Mouse (Mus musculus): ENCODE measurements at regions not wholly inside any gene's neighbourhood (a gene's known extent, or its start where the extent isn't known, plus 50 kb on each side); places are given as distances from the start of the nearest gene placed in this dataset.

DNA sequence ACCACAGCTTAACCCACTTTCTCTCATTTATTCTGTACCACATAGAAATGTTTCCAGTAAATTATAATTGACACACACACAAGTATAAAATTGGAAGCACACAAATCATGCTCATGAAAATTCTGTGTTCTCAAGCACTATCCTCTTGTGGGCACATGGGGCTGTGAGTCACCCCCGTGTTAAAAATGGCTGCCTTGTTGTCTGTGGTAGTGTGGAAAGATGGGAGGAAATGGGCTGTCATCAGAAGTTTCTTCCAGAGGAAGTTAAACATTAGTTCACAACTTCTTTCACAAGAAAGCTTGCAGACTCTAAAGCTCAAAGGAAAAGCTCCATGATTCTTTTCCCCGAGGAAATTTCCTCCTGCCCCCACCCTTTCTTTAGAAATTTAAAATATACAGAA, 329.5 kb upstream of the Hnrnpa3 start:
- H3K27ac ChIP-seq (ENCODE audit: low read length): no peak overlapping the region
- H3K4me1 ChIP-seq (replicated peaks; ENCODE audit: control insufficient read depth, insufficient read depth, low read length): no peaks in the 10 kb centered on the region
- no peak overlapping the region for H3K4me3 ChIP-seq (replicated peaks; ENCODE audit: low read length)
- no peak overlapping the region for H3K9ac ChIP-seq (replicated peaks; ENCODE audit: low read depth, low read length)
- 93% methylated on average over 2 of the region's 2 CpGs for WGBS
- no peaks in the 10 kb centered on the region for H3K9me3 ChIP-seq (ENCODE audit: control insufficient read depth, low read length)
- H3K27me3 ChIP-seq (replicated peaks; ENCODE audit: control insufficient read depth, insufficient read depth, low read length): no peaks in the 10 kb centered on the region
- H3K4me2 ChIP-seq (ENCODE audit: low read length): no peak overlapping the region
- no peak for ATAC-seq
- H3K36me3 ChIP-seq (ENCODE audit: control insufficient read depth, insufficient read depth): no peaks in the 10 kb centered on the region

DNA sequence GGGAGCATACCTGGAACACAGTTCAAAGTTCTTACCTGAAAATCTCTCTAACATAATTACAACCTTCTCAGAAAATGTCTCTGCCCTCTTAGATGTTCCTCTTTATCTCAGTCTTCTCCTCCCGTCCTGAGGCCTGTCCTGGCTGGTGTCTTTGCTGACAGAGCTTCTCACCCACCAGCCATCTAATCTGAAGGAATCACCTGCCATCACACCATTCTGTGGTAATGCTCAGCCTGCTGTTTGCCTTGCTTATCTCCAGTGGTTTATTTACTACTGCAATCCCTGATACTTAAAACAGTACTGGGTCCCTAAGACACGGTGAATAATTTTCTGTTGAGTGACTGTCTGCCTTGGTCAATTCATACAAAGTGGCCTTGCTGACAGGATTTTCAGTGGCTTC, 317.8 kb upstream of the Hnrnpa3 start:
- Histone ChIP-seq H3K27me3 (replicated peaks; ENCODE audit: control insufficient read depth, insufficient read depth, low read length) (no peaks in the 10 kb centered on the region), H3K4me2 (ENCODE audit: low read length) (no peak overlapping the region), H3K9me3 (ENCODE audit: control insufficient read depth, low read length) (no peaks in the 10 kb centered on the region), H3K4me3 (replicated peaks; ENCODE audit: low read length) (no peak overlapping the region), H3K27ac (ENCODE audit: low read length) (no peak overlapping the region), H3K4me1 (replicated peaks; ENCODE audit: control insufficient read depth, insufficient read depth, low read length) (no peaks in the 10 kb centered on the region), H3K9ac (replicated peaks; ENCODE audit: low read depth, low read length) (no peak overlapping the region), H3K36me3 (ENCODE audit: control insufficient read depth, insufficient read depth) (no peaks in the 10 kb centered on the region)
- WGBS: 89% methylated on average over 2 of the region's 2 CpGs
- ATAC-seq: no peak

DNA sequence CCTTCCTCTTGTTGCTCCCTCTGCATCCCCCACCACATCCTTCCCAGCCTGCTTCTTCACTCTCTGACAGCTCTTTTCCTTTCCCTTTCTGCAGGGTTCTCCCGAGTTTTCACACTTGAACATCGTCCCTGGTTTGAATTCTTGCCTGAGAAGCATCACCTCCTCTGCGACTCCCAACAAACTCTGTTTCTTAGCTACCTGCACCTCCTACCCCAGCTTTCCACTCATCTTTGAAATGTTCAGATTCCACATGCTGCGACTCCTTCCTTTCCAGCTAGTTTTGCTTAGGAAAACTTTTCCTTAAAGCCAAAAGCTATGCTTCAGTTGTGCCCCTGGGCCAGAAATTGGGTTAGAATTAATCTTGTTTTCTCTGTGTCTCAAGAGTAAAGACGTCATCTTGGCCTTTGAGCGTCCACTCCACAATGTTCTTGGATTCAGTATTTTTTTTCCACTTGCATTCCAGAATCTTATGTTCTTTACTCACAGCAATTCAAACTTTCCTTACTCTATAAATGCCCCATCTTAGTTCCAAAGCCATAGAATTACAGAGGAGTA, 317.3 kb upstream of the Hnrnpa3 start:
- 84% methylated on average over 6 of the region's 6 CpGs for WGBS
- H3K4me2 ChIP-seq (ENCODE audit: low read length): no peak overlapping the region
- no peak for ATAC-seq
- H3K36me3 ChIP-seq (ENCODE audit: control insufficient read depth, insufficient read depth): no peaks in the 10 kb centered on the region
- no peaks in the 10 kb centered on the region for H3K4me1 ChIP-seq (replicated peaks; ENCODE audit: control insufficient read depth, insufficient read depth, low read length)
- no peak overlapping the region for H3K27ac ChIP-seq (ENCODE audit: low read length)
- H3K9me3 ChIP-seq (ENCODE audit: control insufficient read depth, low read length): no peaks in the 10 kb centered on the region
- H3K4me3 ChIP-seq (replicated peaks; ENCODE audit: low read length): no peak overlapping the region
- no peak overlapping the region for H3K9ac ChIP-seq (replicated peaks; ENCODE audit: low read depth, low read length)
- no peaks in the 10 kb centered on the region for H3K27me3 ChIP-seq (replicated peaks; ENCODE audit: control insufficient read depth, insufficient read depth, low read length)

DNA sequence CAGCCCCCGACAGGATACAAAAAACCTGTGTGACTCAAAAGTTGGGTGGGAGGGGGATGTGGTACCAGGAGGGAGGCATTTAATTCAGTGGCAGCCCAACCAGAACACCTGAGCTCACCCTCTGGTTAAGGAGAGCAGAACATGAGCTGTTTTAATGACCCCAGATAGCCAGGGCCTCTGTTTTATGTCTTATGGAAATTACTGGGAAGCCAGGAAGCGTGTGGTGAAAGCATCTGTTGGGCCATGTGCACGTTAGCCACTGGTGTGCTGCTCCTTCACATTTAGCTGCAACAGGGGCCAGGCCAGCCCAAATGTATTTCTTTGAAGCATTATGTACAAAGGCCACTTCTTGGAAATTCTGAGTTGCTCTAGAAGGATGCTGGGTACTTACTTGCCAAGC, 308.2 kb upstream of the Hnrnpa3 start:
- no peaks in the 10 kb centered on the region for H3K9me3 ChIP-seq (ENCODE audit: control insufficient read depth, low read length)
- H3K36me3 ChIP-seq (ENCODE audit: control insufficient read depth, insufficient read depth): no peaks in the 10 kb centered on the region
- H3K27ac ChIP-seq (ENCODE audit: low read length): no peak overlapping the region
- H3K27me3 ChIP-seq (replicated peaks; ENCODE audit: control insufficient read depth, insufficient read depth, low read length): no peaks in the 10 kb centered on the region
- ATAC-seq: no peak
- no peak overlapping the region for H3K9ac ChIP-seq (replicated peaks; ENCODE audit: low read depth, low read length)
- H3K4me1 ChIP-seq (replicated peaks; ENCODE audit: control insufficient read depth, insufficient read depth, low read length): peaks cover 15% of the 10 kb centered on the region
- H3K4me3 ChIP-seq (replicated peaks; ENCODE audit: low read length): no peak overlapping the region
- 76% methylated on average over 3 of the region's 3 CpGs for WGBS
- H3K4me2 ChIP-seq (ENCODE audit: low read length): no peak overlapping the region

DNA sequence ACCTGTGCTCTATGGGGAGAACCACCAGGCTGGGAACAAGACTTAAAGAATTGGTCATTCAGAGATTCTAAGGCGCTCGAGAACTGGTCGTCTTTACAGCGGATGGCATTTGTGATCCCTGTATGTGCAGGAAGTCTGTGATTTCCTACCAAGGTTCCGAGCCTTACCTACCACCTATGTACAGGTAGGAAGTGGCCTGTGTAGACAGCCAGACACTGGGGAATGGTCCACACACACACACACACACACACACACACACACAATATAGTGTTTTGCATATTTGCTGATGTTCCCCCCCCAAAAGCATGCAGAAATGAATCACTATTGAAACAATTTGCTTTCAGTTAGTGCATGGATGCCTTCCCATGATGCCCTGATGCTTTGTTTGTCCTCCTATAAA, 307.1 kb upstream of the Hnrnpa3 start:
- H3K27ac ChIP-seq (ENCODE audit: low read length): no peak overlapping the region

DNA sequence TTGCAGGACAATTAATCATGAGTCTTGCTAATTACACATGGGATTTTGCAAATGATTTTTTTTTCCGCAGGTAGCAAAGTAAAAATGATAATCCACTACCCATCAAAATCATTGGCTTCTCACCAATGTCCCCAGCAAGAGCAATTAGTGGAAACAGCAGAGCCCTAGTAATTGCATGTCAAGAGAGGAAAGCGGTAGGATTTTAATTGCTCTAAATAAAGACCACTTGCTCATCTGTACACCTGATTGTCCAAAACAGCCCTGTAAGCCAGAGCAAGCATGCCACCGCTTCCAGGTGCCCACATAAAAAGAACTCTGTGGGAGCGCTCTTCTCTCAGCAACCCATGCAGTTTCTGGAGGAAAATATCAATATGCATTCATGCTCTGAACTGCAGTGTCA, 306.5 kb upstream of the Hnrnpa3 start:
- Histone ChIP-seq H3K4me2 (ENCODE audit: low read length) (no peak overlapping the region), H3K9me3 (ENCODE audit: control insufficient read depth, low read length) (no peaks in the 10 kb centered on the region), H3K9ac (replicated peaks; ENCODE audit: low read depth, low read length) (no peak overlapping the region), H3K27me3 (replicated peaks; ENCODE audit: control insufficient read depth, insufficient read depth, low read length) (no peaks in the 10 kb centered on the region), H3K36me3 (ENCODE audit: control insufficient read depth, insufficient read depth) (no peaks in the 10 kb centered on the region), H3K4me3 (replicated peaks; ENCODE audit: low read length) (no peak overlapping the region), H3K4me1 (replicated peaks; ENCODE audit: control insufficient read depth, insufficient read depth, low read length) (peaks cover 15% of the 10 kb centered on the region), H3K27ac (ENCODE audit: low read length) (no peak overlapping the region)
- no peak for ATAC-seq
- WGBS: 31% methylated on average over 4 of the region's 4 CpGs

More for the DNA sequence above, 307.1 kb upstream of the Hnrnpa3 start:
- Histone ChIP-seq H3K4me2 (ENCODE audit: low read length) (no peak overlapping the region), H3K9me3 (ENCODE audit: control insufficient read depth, low read length) (no peaks in the 10 kb centered on the region), H3K9ac (replicated peaks; ENCODE audit: low read depth, low read length) (no peak overlapping the region), H3K4me1 (replicated peaks; ENCODE audit: control insufficient read depth, insufficient read depth, low read length) (peaks cover 15% of the 10 kb centered on the region), H3K4me3 (replicated peaks; ENCODE audit: low read length) (no peak overlapping the region), H3K36me3 (ENCODE audit: control insufficient read depth, insufficient read depth) (no peaks in the 10 kb centered on the region), H3K27me3 (replicated peaks; ENCODE audit: control insufficient read depth, insufficient read depth, low read length) (no peaks in the 10 kb centered on the region)
- WGBS: 80% methylated on average over 5 of the region's 5 CpGs
- no peak for ATAC-seq

DNA sequence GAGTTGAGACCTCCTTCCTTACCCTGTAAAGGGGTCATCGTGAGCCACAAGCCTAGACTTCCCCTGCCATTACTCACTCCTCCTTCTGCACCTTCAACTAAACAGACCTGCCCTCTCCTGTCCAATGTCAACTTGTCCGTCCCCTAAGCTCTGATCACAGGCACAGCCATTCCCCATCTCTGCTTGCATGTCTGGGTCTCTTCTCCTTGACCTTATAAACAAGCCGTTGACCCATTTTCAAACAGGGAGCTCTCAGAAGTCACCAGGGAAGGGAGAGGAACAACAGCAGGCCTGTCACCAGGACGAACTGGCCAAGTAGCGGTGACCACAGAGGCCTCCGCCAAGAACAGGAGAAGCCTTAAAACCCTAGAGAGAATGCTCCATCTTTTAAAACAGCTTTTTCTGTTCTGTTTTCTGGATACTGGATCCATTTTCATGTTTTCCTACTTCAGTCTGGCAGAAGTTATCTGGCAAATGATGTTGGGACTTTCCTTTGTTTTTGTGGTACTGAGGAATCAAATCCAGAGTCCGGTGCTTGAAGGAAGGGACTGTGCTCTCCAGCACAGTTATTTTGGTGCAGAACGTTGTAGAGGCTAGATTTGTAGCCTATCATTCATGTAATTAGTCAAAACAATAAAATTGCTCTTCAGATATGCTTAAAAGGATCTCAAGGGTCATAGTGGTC, 302.2 kb upstream of the Hnrnpa3 start:
- Histone ChIP-seq H3K9ac (replicated peaks; ENCODE audit: low read depth, low read length) (no peak overlapping the region), H3K9me3 (ENCODE audit: control insufficient read depth, low read length) (no peaks in the 10 kb centered on the region), H3K27ac (ENCODE audit: low read length) (no peak overlapping the region), H3K4me2 (ENCODE audit: low read length) (no peak overlapping the region), H3K36me3 (ENCODE audit: control insufficient read depth, insufficient read depth) (no peaks in the 10 kb centered on the region), H3K4me1 (replicated peaks; ENCODE audit: control insufficient read depth, insufficient read depth, low read length) (peaks cover 15% of the 10 kb centered on the region), H3K4me3 (replicated peaks; ENCODE audit: low read length) (no peak overlapping the region), H3K27me3 (replicated peaks; ENCODE audit: control insufficient read depth, insufficient read depth, low read length) (no peaks in the 10 kb centered on the region)
- ATAC-seq: no peak
- 86% methylated on average over 8 of the region's 8 CpGs for WGBS

DNA sequence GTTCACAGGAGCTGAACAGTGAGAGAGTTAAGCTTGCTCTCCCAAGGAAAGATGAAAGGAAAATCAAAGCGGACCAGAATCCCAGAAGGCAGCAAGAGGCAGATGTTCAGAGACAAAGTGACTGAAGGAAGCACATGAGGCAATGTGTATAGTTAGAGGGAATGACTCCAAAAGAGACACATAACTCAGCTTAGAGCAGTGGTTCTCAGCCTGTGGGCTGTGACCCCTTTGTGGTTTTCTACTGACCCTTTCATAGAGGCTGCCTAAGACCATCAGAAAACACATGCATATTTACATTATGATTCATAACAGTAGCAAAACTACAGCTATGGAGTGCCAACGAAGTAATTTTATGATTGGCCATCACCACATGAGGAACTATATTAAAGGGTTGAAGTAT, 301.5 kb upstream of the Hnrnpa3 start:
- Histone ChIP-seq H3K27me3 (replicated peaks; ENCODE audit: control insufficient read depth, insufficient read depth, low read length) (no peaks in the 10 kb centered on the region), H3K9me3 (ENCODE audit: control insufficient read depth, low read length) (no peaks in the 10 kb centered on the region), H3K36me3 (ENCODE audit: control insufficient read depth, insufficient read depth) (no peaks in the 10 kb centered on the region), H3K9ac (replicated peaks; ENCODE audit: low read depth, low read length) (no peak overlapping the region), H3K27ac (ENCODE audit: low read length) (no peak overlapping the region), H3K4me1 (replicated peaks; ENCODE audit: control insufficient read depth, insufficient read depth, low read length) (peaks cover 12% of the 10 kb centered on the region), H3K4me3 (replicated peaks; ENCODE audit: low read length) (no peak overlapping the region), H3K4me2 (ENCODE audit: low read length) (no peak overlapping the region)
- ATAC-seq: no peak
- WGBS: 79% methylated on average over 2 of the region's 2 CpGs

DNA sequence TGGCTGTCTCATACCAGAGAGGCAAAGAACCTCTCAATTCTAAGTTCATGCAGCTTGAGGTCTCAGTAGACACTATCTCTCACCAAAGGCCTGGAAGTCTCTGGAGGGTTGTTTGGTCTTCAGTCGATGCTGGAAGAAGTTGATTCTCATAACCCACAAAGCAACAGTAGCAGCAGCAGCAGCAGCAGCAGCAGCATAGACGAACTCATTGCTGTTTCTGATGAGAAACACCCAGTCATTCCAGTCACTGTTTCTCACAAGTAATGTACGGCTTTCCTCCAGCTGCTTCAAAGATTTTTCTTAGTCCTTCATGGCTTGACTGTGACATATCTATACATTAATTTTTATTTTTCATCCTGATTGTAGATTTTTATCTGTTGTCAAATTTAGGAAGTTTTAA, 298.1 kb upstream of the Hnrnpa3 start:
- Histone ChIP-seq H3K4me2 (ENCODE audit: low read length) (no peak overlapping the region), H3K27me3 (replicated peaks; ENCODE audit: control insufficient read depth, insufficient read depth, low read length) (no peaks in the 10 kb centered on the region), H3K9ac (replicated peaks; ENCODE audit: low read depth, low read length) (no peak overlapping the region), H3K4me1 (replicated peaks; ENCODE audit: control insufficient read depth, insufficient read depth, low read length) (no peaks in the 10 kb centered on the region), H3K9me3 (ENCODE audit: control insufficient read depth, low read length) (no peaks in the 10 kb centered on the region), H3K36me3 (ENCODE audit: control insufficient read depth, insufficient read depth) (no peaks in the 10 kb centered on the region), H3K4me3 (replicated peaks; ENCODE audit: low read length) (no peak overlapping the region), H3K27ac (ENCODE audit: low read length) (no peak overlapping the region)
- ATAC-seq: no peak
- 85% methylated on average over 3 of the region's 3 CpGs for WGBS

DNA sequence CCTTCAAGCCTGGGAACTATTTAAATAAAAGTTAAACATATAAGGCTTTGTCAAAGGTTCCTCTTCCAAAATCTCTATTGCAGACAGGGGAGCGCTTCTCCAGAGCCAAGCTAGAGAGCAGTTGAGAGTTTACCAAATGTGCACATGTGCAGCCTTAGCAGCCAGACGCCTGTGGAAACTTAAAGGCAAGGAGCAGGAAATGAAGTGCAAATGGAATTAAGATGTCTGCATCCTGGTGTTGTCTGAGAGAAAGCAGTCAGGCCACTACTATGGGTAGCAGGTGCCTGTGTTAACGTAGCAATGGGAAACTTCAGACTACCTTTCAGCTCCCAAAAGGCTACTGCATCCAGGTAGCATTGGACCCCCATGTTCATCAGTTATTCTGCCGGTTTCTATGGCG, 282.4 kb upstream of the Hnrnpa3 start:
- H3K9ac ChIP-seq (replicated peaks; ENCODE audit: low read depth, low read length): no peak overlapping the region
- no peak overlapping the region for H3K27ac ChIP-seq (ENCODE audit: low read length)
- WGBS: 88% methylated on average over 5 of the region's 5 CpGs

More for the DNA sequence above, 282.4 kb upstream of the Hnrnpa3 start:
- Histone ChIP-seq H3K4me2 (ENCODE audit: low read length) (no peak overlapping the region), H3K9me3 (ENCODE audit: control insufficient read depth, low read length) (no peaks in the 10 kb centered on the region), H3K36me3 (ENCODE audit: control insufficient read depth, insufficient read depth) (no peaks in the 10 kb centered on the region), H3K4me3 (replicated peaks; ENCODE audit: low read length) (no peak overlapping the region), H3K27me3 (replicated peaks; ENCODE audit: control insufficient read depth, insufficient read depth, low read length) (no peaks in the 10 kb centered on the region), H3K4me1 (replicated peaks; ENCODE audit: control insufficient read depth, insufficient read depth, low read length) (no peaks in the 10 kb centered on the region)
- no peak for ATAC-seq
